Mouse (Mus musculus): ENCODE measurements around the gene Atp1b1. TPM values are rescaled to one million over a fixed set of nuclear protein-coding genes. Genes with fewer than 3 reads are reported as not detected.

Atp1b1 gene
- polyA plus RNA-seq, 1 experiment: 868 TPM

- Histone ChIP-seq H3K27ac (ENCODE audit: insufficient read depth, low read depth, low read length) (no peak overlapping the region), H3K4me1 (ENCODE audit: control insufficient read depth, insufficient read depth, low read length) (peaks cover 28% of the 10 kb centered on the region), H3K4me3 (ENCODE audit: insufficient read depth, low read depth, low read length) (no peak overlapping the region)
- 35% methylated on average over 4 of the region's 4 CpGs for WGBS
- no peak for TF ChIP-seq CTCF (IDR thresholded peaks at IDR 0.05; ENCODE audit: insufficient read depth, low read depth, low read length)
- TF ChIP-seq POLR2A (IDR thresholded peaks at IDR 0.05; ENCODE audit: insufficient read depth, low read depth, low read length): no peak
Measured at GRCm38 (mm10) chr1:164450644-164451043, 7.5 kb downstream of the Atp1b1 start.

GRCm38 (mm10) chr1:164450231-164450630 lies 7.9 kb downstream of the Atp1b1 start:
- no peak for TF ChIP-seq CTCF (IDR thresholded peaks at IDR 0.05; ENCODE audit: insufficient read depth, low read depth, low read length)
- no peak for TF ChIP-seq POLR2A (IDR thresholded peaks at IDR 0.05; ENCODE audit: insufficient read depth, low read depth, low read length)

GRCm38 (mm10) chr1:164449626-164450025 lies 8.5 kb downstream of the Atp1b1 start:
- WGBS: 42% methylated on average over 8 of the region's 8 CpGs

More at GRCm38 (mm10) chr1:164450231-164450630, 7.9 kb downstream of the Atp1b1 start:
- peaks cover 30% of the 10 kb centered on the region for H3K4me1 ChIP-seq (ENCODE audit: control insufficient read depth, insufficient read depth, low read length)
- peak overlapping the region; percentile 2; the same call in 1 of the 2 replicates for H3K4me3 ChIP-seq (ENCODE audit: insufficient read depth, low read depth, low read length)
- WGBS: 44% methylated on average over 4 of the region's 4 CpGs
- peak overlapping the region; percentile 14; the same call in 1 of the 2 replicates for H3K27ac ChIP-seq (ENCODE audit: insufficient read depth, low read depth, low read length)

GRCm38 (mm10) chr1:164447521-164447920 lies 10.6 kb downstream of the Atp1b1 start:
- Histone ChIP-seq H3K4me1 (ENCODE audit: control insufficient read depth, insufficient read depth, low read length) (peaks cover 37% of the 10 kb centered on the region), H3K4me3 (ENCODE audit: insufficient read depth, low read depth, low read length) (no peak overlapping the region), H3K27ac (ENCODE audit: insufficient read depth, low read depth, low read length) (no peak overlapping the region)
- TF ChIP-seq POLR2A (IDR thresholded peaks at IDR 0.05; ENCODE audit: insufficient read depth, low read depth, low read length) (no peak), CTCF (IDR thresholded peaks at IDR 0.05; ENCODE audit: insufficient read depth, low read depth, low read length) (no peak)
- WGBS: 49% methylated on average over 6 of the region's 6 CpGs

More at GRCm38 (mm10) chr1:164449626-164450025, 8.5 kb downstream of the Atp1b1 start:
- H3K4me1 ChIP-seq (ENCODE audit: control insufficient read depth, insufficient read depth, low read length): peaks cover 33% of the 10 kb centered on the region
- TF ChIP-seq POLR2A (IDR thresholded peaks at IDR 0.05; ENCODE audit: insufficient read depth, low read depth, low read length): no peak
- no peak for TF ChIP-seq CTCF (IDR thresholded peaks at IDR 0.05; ENCODE audit: insufficient read depth, low read depth, low read length)
- H3K27ac ChIP-seq (ENCODE audit: insufficient read depth, low read depth, low read length): peak overlapping the region; percentile 57
- H3K4me3 ChIP-seq (ENCODE audit: insufficient read depth, low read depth, low read length): peak overlapping the region; percentile 2; the same call in 1 of the 2 replicates

- Histone ChIP-seq H3K27ac (ENCODE audit: insufficient read depth, low read depth, low read length) (no peak overlapping the region), H3K4me1 (ENCODE audit: control insufficient read depth, insufficient read depth, low read length) (peaks cover 41% of the 10 kb centered on the region), H3K4me3 (ENCODE audit: insufficient read depth, low read depth, low read length) (peak overlapping the region; percentile 8)
- WGBS: 49% methylated on average over 10 of the region's 10 CpGs
- TF ChIP-seq CTCF (IDR thresholded peaks at IDR 0.05; ENCODE audit: insufficient read depth, low read depth, low read length): no peak
- no peak for TF ChIP-seq POLR2A (IDR thresholded peaks at IDR 0.05; ENCODE audit: insufficient read depth, low read depth, low read length)
Measured at GRCm38 (mm10) chr1:164446535-164446934, 11.6 kb downstream of the Atp1b1 start.

GRCm38 (mm10) chr1:164445620-164446162 lies 12.5 kb downstream of the Atp1b1 start:
- 48% methylated on average over 5 of the region's 5 CpGs for WGBS
- H3K27ac ChIP-seq (ENCODE audit: insufficient read depth, low read depth, low read length): 0 out of 2 replicates have a peak overlapping the region, but pooled peaks have one; percentile 10
- TF ChIP-seq CTCF (IDR thresholded peaks at IDR 0.05; ENCODE audit: insufficient read depth, low read depth, low read length) (no peak), POLR2A (IDR thresholded peaks at IDR 0.05; ENCODE audit: insufficient read depth, low read depth, low read length) (no peak)
- peaks cover 46% of the 10 kb centered on the region for H3K4me1 ChIP-seq (ENCODE audit: control insufficient read depth, insufficient read depth, low read length)
- no peak overlapping the region; the same call in 1 of the 2 replicates for H3K4me3 ChIP-seq (ENCODE audit: insufficient read depth, low read depth, low read length)

- WGBS: 30% methylated on average over 18 of the region's 18 CpGs
- Histone ChIP-seq H3K4me1 (ENCODE audit: control insufficient read depth, insufficient read depth, low read length) (peaks cover 33% of the 10 kb centered on the region), H3K4me3 (ENCODE audit: insufficient read depth, low read depth, low read length) (no peak overlapping the region), H3K27ac (ENCODE audit: insufficient read depth, low read depth, low read length) (peak overlapping the region; percentile 58; the same call in 1 of the 2 replicates)
- TF ChIP-seq POLR2A (IDR thresholded peaks at IDR 0.05; ENCODE audit: insufficient read depth, low read depth, low read length) (no peak), CTCF (IDR thresholded peaks at IDR 0.05; ENCODE audit: insufficient read depth, low read depth, low read length) (no peak)
Measured at GRCm38 (mm10) chr1:164441408-164441974, 16.7 kb downstream of the Atp1b1 start.

- Histone ChIP-seq H3K27ac (ENCODE audit: insufficient read depth, low read depth, low read length) (peak overlapping the region; percentile 58; the same call in 1 of the 2 replicates), H3K4me3 (ENCODE audit: insufficient read depth, low read depth, low read length) (no peak overlapping the region), H3K4me1 (ENCODE audit: control insufficient read depth, insufficient read depth, low read length) (peaks cover 31% of the 10 kb centered on the region)
- 40% methylated on average over 11 of the region's 11 CpGs for WGBS
- TF ChIP-seq POLR2A (IDR thresholded peaks at IDR 0.05; ENCODE audit: insufficient read depth, low read depth, low read length) (no peak), CTCF (IDR thresholded peaks at IDR 0.05; ENCODE audit: insufficient read depth, low read depth, low read length) (no peak)
Measured at GRCm38 (mm10) chr1:164440708-164441407, 17.3 kb downstream of the Atp1b1 start.

GRCm38 (mm10) chr1:164440230-164440629 lies 17.9 kb downstream of the Atp1b1 start:
- H3K4me1 ChIP-seq (ENCODE audit: control insufficient read depth, insufficient read depth, low read length): peaks cover 27% of the 10 kb centered on the region
- 56% methylated on average over 6 of the region's 6 CpGs for WGBS
- H3K4me3 ChIP-seq (ENCODE audit: insufficient read depth, low read depth, low read length): no peak overlapping the region
- H3K27ac ChIP-seq (ENCODE audit: insufficient read depth, low read depth, low read length): no peak overlapping the region
- TF ChIP-seq CTCF (IDR thresholded peaks at IDR 0.05; ENCODE audit: insufficient read depth, low read depth, low read length): no peak
- TF ChIP-seq POLR2A (IDR thresholded peaks at IDR 0.05; ENCODE audit: insufficient read depth, low read depth, low read length): no peak
